In genomic region chr5:136705532-136705931, GRCm38 (mm10) we compare ENCODE assay signal across 12 mouse cellular contexts. TPM values are rescaled to one million over a fixed set of nuclear protein-coding genes. Genes with fewer than 3 reads are reported as not detected.
DNase-seq lines count a peak whose midpoint lies in the region; TF ChIP-seq lines count a peak whose summit lies in the region.
"Had no signal": no experiment of that assay in that cellular context is flagged by ENCODE, and none has a peak within 500 bp of the region (broad histone marks: within the 10 kb centered on the region; RNA-seq: fewer than 3 reads in every experiment).

No protein-coding gene starts in this region.

- no peak overlapping the region for H3K4me3 ChIP-seq in left cerebral cortex, adult 2 months
- H3K4me3 ChIP-seq: heart, embryonic 15.5 days; liver, embryonic 15.5 days; myocyte had no signal

- intact Hi-C loops in left cerebral cortex, adult 2 months (cut with DNase I) = loop anchor here (5.0 kb wide), 1 partner anchor 423 kb away; no protein-coding TSS in a partner anchor
- intact Hi-C loops in left cerebral cortex, postnatal 14 days (cut with DNase I) = loop anchor here (5.0 kb wide), 2 partner anchors 423 to 503 kb away; no protein-coding TSS in a partner anchor

- TF ChIP-seq CTCF in left cerebral cortex, adult 2 months (IDR thresholded peaks at IDR 0.05) = peak; percentile 50

- no peak overlapping the region for H3K27ac ChIP-seq in left cerebral cortex, adult 2 months
- H3K27ac ChIP-seq: heart, embryonic 15.5 days; liver, embryonic 15.5 days had no signal

- DNase-seq in left cerebral cortex, adult 2 months (ENCODE audit: extremely low spot score in 1 of 2, low spot score in 2 of 2) = no peak
- no peak for DNase-seq in left cerebral cortex, postnatal 14 days (ENCODE audit: low spot score in 2 of 2)
- peak; percentile 19 to 31 for DNase-seq in CD8-positive naive resting alpha-beta T cell, adult 2 months (ENCODE audit: low read depth in 2 of 2, low spot score in 2 of 2)
- DNase-seq in MEL-GATA-1-ER (ENCODE audit: extremely low read depth, low read depth) = peak; percentile 29
- peak; percentile 62 for DNase-seq in splenic B cell, adult 2 months (ENCODE audit: low read depth, low spot score)
- DNase-seq in cerebellum, postnatal 4 days (ENCODE audit: low spot score in 2 of 2) = no peak
- no peak for DNase-seq in embryo, embryonic 9.5 days (ENCODE audit: extremely low spot score)
- DNase-seq: adrenal gland, postnatal 10 days; cerebellum, postnatal 36 days had no signal

- H3K36me3 ChIP-seq in splenic B cell, adult 2 months (ENCODE audit: control insufficient read depth, insufficient read depth, low read length, poor library complexity, severe bottlenecking) = no peaks in the 10 kb centered on the region
- H3K36me3 ChIP-seq: heart, embryonic 15.5 days; liver, embryonic 15.5 days had no signal

- no peaks in the 10 kb centered on the region for H3K27me3 ChIP-seq in splenic B cell, adult 2 months (ENCODE audit: control insufficient read depth, insufficient read depth, low read length, poor library complexity, severe bottlenecking)
- H3K27me3 ChIP-seq: heart, embryonic 15.5 days; liver, embryonic 15.5 days had no signal

RNA-seq across cellular contexts. Expression of gene Myl10, which starts 12.6 kb away (rescaled TPM):
- total RNA-seq in left cerebral cortex, adult 2 months (2021) = not detected
- not detected for total RNA-seq in left cerebral cortex, postnatal 14 days (2021)
- total RNA-seq: adrenal gland, postnatal 10 days had no signal

Comparison
In these comparisons a context has a peak if more than half of its experiments do, and no peak if none do; other contexts are left out.
1. DNase-seq: peak in CD8-positive naive resting alpha-beta T cell, adult 2 months (2 of 2), MEL-GATA-1-ER (single experiment) and splenic B cell, adult 2 months (single experiment); none in left cerebral cortex, adult 2 months (0 of 2), left cerebral cortex, postnatal 14 days (0 of 2), cerebellum, postnatal 4 days (0 of 2) and embryo, embryonic 9.5 days (single experiment).